Mouse (Mus musculus): ENCODE measurements around the gene Olfr110.
"Not testable (repeated sequence)": the region's sequence is repeated elsewhere in the genome, so short reads cannot be mapped to it uniquely, and the experiment has no call there.

Olfr110 gene

GRCm38 (mm10) chr17:37491930-37492518 lies at the start of gene Olfr110:
Gene Olfr110, plus strand, starts transcription at chr17:37492468.
- in situ Hi-C loops (cut with MboI, MseI): no loop called here

GRCm38 (mm10) chr17:37445180-37445579 lies 47.1 kb upstream of the Olfr110 start, which contains the start of gene Olfr108:
Gene Olfr108, plus strand, starts transcription at chr17:37445480.
- in situ Hi-C loops (cut with MboI, MseI): no loop called here

- in situ Hi-C loops (cut with MboI, MseI): no loop called here
These were observed 33.7 kb upstream of the Olfr110 start, which contains the start of gene Olfr109 for GRCm38 (mm10) chr17:37458616-37459015. Gene Olfr109, plus strand, starts transcription at chr17:37458916.

GRCm38 (mm10) chr17:37483452-37483851 lies 8.8 kb upstream of the Olfr110 start, which contains the start of gene H2-M2:
Gene H2-M2, minus strand, starts transcription at chr17:37483552.
- in situ Hi-C loops (cut with MboI, MseI): no loop called here

GRCm38 (mm10) chr17:37507730-37508129 lies 15.5 kb downstream of the Olfr110 start, which contains the start of gene Olfr111:
Gene Olfr111, plus strand, starts transcription at chr17:37508030.
- in situ Hi-C loops (cut with MboI, MseI): no loop called here

GRCm38 (mm10) chr17:37524612-37525011 lies 32.3 kb downstream of the Olfr110 start:
- in situ Hi-C loops (cut with MboI, MseI): not testable (repeated sequence)

- in situ Hi-C loops (cut with MboI, MseI): not testable (repeated sequence)
These were observed 33.2 kb downstream of the Olfr110 start for GRCm38 (mm10) chr17:37525427-37525826.

- in situ Hi-C loops (cut with MboI, MseI): no loop called here
These were observed 42.9 kb downstream of the Olfr110 start for GRCm38 (mm10) chr17:37535173-37535572.

GRCm38 (mm10) chr17:37538416-37538815 lies 46.1 kb downstream of the Olfr110 start:
- in situ Hi-C loops (cut with MboI, MseI): not testable (repeated sequence)

GRCm38 (mm10) chr17:37541454-37542119 lies 49.3 kb downstream of the Olfr110 start:
- in situ Hi-C loops (cut with MboI, MseI): no loop called here

- in situ Hi-C loops (cut with MboI, MseI): no loop called here
These were observed 51.6 kb downstream of the Olfr110 start for GRCm38 (mm10) chr17:37543800-37544435.
